Mouse (Mus musculus) lung, adult 2 months (tissue): ENCODE data around the gene Zdhhc19.

Source experiments
- CTCF ChIP-seq: fragments of 200-500 bp; IDR thresholded peaks from 2 replicates; pipeline ENCODE4 v1.5.1; 2011; ENCODE audit warnings: mild to moderate bottlenecking, low read length, control low read depth; ENCODE audit not compliant: insufficient read depth
- POLR2A ChIP-seq: fragments of 200-500 bp; IDR thresholded peaks from 2 replicates; pipeline ENCODE4 v1.6.1; 2011; ENCODE audit warnings: low read depth, mild to moderate bottlenecking, control low read depth, low read length, borderline replicate concordance; ENCODE audit errors: extremely low read depth

- TF ChIP-seq POLR2A (no peak), CTCF (no peak)
Observed at GRCm38 (mm10) chr16:32524244-32524615, 28.2 kb downstream of the Zdhhc19 start.
